Mouse (Mus musculus) hindbrain, embryonic 12.5 days (tissue): Measurements from ENCODE around the gene Noto. TPM values are rescaled to one million over a fixed set of nuclear protein-coding genes. Genes with fewer than 3 reads are reported as not detected.
"Not testable (repeated sequence)": the region's sequence is repeated elsewhere in the genome, so short reads cannot be mapped to it uniquely, and the experiment has no call there.

Experiments used
- ATAC-seq: fragments of 200-750 bp; cut with Nextera tagmentation; 2 replicates; pipeline ENCODE4 v1.8.0; 2017; ENCODE audit warnings: moderate TSS enrichment; ENCODE audit not compliant: low FRiP score
- H3K27ac ChIP-seq: fragments of 300-500 bp; sonication (generic); 2 replicates; pipeline ENCODE4 v1.5.1; 2016; ENCODE audit warnings: mild to moderate bottlenecking
- H3K27me3 ChIP-seq: fragments of 300-500 bp; sonication (generic); 2 replicates; pipeline ENCODE4 v1.6.1; 2016; ENCODE audit warnings: mild to moderate bottlenecking
- H3K36me3 ChIP-seq: fragments of 300-500 bp; sonication (generic); 2 replicates; pipeline ENCODE4 v1.6.1; 2016; ENCODE audit warnings: mild to moderate bottlenecking
- H3K4me1 ChIP-seq: fragments of 300-500 bp; sonication (generic); 2 replicates; pipeline ENCODE4 v1.6.1; 2016
- H3K4me2 ChIP-seq: fragments of 300-500 bp; sonication (generic); replicated peaks from 2 replicates; pipeline ENCODE4 v1.6.1; 2016; ENCODE audit warnings: mild to moderate bottlenecking
- H3K4me3 ChIP-seq: fragments of 300-500 bp; sonication (generic); 2 replicates; pipeline ENCODE4 v1.5.1; 2016; ENCODE audit warnings: mild to moderate bottlenecking
- H3K9ac ChIP-seq: fragments of 300-500 bp; sonication (generic); 2 replicates; pipeline ENCODE4 v1.6.1; 2016; ENCODE audit warnings: mild to moderate bottlenecking, moderate library complexity
- H3K9me3 ChIP-seq: fragments of 300-500 bp; sonication (generic); replicated peaks from 2 replicates; pipeline ENCODE4 v1.6.1; 2016; ENCODE audit warnings: mild to moderate bottlenecking
- WGBS: fragments of 180-500 bp; shearing (Covaris S2); methylation state at CpG from one replicate; pipeline ENCODE4 v1.1.7; 2016; 5-methylcytosine and 5-hydroxymethylcytosine counted together
- polyA plus RNA-seq: library from polyadenylated mRNA; unstranded; fragments of >200 nt; fragmentation: Nextera tagmentation; extraction: Ambion mirVana; gene quantifications from 2 replicates; pipeline ENCODE4 v1.2.1, GENCODE M21; 2016

Gene Noto
- polyA plus RNA-seq, 1 experiment from 2014 or later, result not detected

DNA sequence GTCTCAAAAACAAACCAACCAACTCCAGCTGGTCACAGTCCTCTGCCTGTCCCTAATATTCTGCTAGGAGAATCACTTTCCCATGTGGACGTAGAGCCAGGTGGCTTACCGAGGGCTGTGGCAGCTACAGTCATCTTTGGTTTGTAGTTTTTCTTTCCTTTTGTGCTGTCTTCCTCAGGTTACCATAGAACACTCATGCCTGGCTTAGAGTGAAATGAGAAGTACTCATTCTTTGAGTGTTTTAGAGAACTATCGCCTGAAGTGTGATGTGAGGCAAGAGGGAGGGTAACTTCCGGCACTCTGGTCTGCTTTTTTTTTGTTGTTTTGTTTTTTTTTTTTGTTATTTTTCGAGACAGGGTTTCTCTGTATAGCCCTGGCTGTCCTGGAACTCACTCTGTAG, 10.2 kb downstream of the Noto start:
- no peak for ATAC-seq
- no peaks in the 10 kb centered on the region for H3K27me3 ChIP-seq
- H3K9ac ChIP-seq, result no peak overlapping the region
- no peak overlapping the region for H3K4me2 ChIP-seq
- H3K4me3 ChIP-seq, result no peak overlapping the region
- H3K27ac ChIP-seq, result no peak overlapping the region
- WGBS, result 80% methylated on average over 5 of the region's 5 CpGs
- H3K9me3 ChIP-seq, result no peaks in the 10 kb centered on the region
- peaks cover 9% of the 10 kb centered on the region; the same call in 1 of the 2 replicates for H3K4me1 ChIP-seq
- peaks cover 7% of the 10 kb centered on the region for H3K36me3 ChIP-seq

DNA sequence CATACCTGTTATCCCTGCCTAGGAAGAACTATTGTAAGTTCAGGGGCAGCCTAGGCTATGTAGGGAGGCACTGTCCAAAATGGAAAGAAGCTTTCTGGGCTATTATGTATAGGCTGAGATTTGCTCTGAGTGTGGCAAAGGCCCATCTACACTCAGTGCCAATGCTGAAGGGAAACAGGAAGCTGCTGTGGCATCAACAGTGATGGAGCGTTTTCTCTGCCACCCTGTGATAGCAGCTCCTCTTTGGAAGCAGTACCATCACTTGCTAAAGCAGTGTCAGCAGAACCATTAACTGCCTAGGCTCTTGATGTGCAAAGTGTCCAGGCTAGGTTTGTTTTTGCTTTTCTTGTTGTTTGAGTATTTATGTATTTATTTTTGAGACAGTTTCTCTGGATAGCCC, 12.5 kb downstream of the Noto start:
- H3K27ac ChIP-seq, result no peak overlapping the region
- WGBS, result 83% methylated on average over 1 of the region's 1 CpGs
- H3K36me3 ChIP-seq, result peaks cover 29% of the 10 kb centered on the region
- H3K4me1 ChIP-seq, result peaks cover 9% of the 10 kb centered on the region; the same call in 1 of the 2 replicates
- no peak overlapping the region for H3K4me2 ChIP-seq
- no peaks in the 10 kb centered on the region for H3K9me3 ChIP-seq
- H3K9ac ChIP-seq, result no peak overlapping the region
- H3K27me3 ChIP-seq, result no peaks in the 10 kb centered on the region
- no peak for ATAC-seq
- no peak overlapping the region for H3K4me3 ChIP-seq

DNA sequence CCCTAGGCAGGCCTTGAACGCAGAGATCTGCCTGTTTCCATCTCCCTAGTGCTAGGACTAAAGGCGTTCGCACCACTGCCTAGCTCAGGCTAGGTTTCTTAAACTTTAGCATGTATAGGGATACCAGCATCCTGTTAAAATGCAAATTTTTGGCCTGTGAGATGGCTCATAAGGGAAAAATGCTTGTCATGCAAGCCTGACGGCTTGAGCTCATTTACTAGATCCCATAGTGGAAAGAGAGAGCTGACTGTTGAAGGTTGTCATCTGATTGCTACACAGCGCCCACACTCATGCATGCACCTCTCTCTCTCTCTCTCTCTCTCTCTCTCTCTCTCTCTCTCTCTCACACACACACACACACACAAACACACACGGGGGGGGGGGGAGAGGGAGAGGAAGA, 12.9 kb downstream of the Noto start:
- H3K36me3 ChIP-seq, result peaks cover 34% of the 10 kb centered on the region
- 86% methylated on average over 5 of the region's 6 CpGs for WGBS
- H3K27me3 ChIP-seq, result no peaks in the 10 kb centered on the region
- H3K9me3 ChIP-seq, result no peaks in the 10 kb centered on the region
- H3K27ac ChIP-seq, result no peak overlapping the region
- no peak overlapping the region for H3K9ac ChIP-seq
- no peak for ATAC-seq
- H3K4me3 ChIP-seq, result no peak overlapping the region
- peaks cover 9% of the 10 kb centered on the region; the same call in 1 of the 2 replicates for H3K4me1 ChIP-seq
- H3K4me2 ChIP-seq, result no peak overlapping the region

GRCm38 (mm10) chr6:85441142-85441541, 17.5 kb downstream of the Noto start:
- no peak for ATAC-seq
- no peak overlapping the region for H3K9ac ChIP-seq
- no peaks in the 10 kb centered on the region for H3K27me3 ChIP-seq
- H3K4me3 ChIP-seq, result no peak overlapping the region
- WGBS, result 94% methylated on average over 4 of the region's 4 CpGs
- peaks cover 62% of the 10 kb centered on the region for H3K36me3 ChIP-seq
- no peak overlapping the region for H3K27ac ChIP-seq
- no peaks in the 10 kb centered on the region for H3K4me1 ChIP-seq
- H3K9me3 ChIP-seq, result no peaks in the 10 kb centered on the region
- H3K4me2 ChIP-seq, result no peak overlapping the region

DNA sequence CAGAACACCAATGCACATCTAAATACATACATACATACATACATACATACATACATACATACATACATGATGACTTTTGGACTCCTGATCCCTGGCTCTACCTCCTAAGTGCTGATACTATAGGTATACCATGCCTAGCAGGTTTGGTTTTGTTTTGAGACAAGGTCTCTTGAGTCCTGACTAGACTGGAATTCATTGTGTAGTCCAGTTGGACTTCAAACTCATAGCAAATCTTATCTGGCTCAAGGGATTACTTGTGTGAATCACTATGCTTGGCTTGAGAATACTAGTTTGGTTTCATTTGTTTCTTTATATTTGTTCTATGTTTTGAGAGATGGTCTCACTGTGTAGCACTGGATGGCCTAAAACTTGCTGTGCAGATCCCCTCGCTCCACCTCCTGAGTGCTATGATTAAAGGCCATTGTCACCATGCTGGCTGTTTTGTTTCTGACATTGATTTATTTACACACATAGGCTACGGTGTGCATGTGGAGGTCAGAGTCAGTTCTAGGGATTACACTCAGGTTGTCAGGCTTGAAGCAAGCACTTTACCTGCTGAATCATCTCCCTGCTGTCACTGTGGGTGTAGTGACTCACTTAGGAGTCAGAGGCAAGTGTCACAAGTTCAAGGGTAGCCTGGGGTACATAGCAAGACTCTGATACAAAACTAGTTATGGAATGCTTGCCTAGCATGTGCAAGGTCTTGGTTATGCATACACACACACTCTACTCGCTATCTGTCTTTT, 20.0 kb downstream of the Noto start:
- H3K36me3 ChIP-seq, result peaks cover 73% of the 10 kb centered on the region

GRCm38 (mm10) chr6:85444266-85444965, 20.7 kb downstream of the Noto start:
- Histone ChIP-seq H3K4me3 (no peak overlapping the region), H3K4me2 (no peak overlapping the region), H3K9ac (no peak overlapping the region), H3K9me3 (no peaks in the 10 kb centered on the region), H3K4me1 (no peaks in the 10 kb centered on the region), H3K36me3 (peaks cover 66% of the 10 kb centered on the region), H3K27me3 (no peaks in the 10 kb centered on the region), H3K27ac (no peak overlapping the region)
- WGBS, result 90% methylated on average over 8 of the region's 8 CpGs
- ATAC-seq, result no peak

More for the DNA sequence above, 20.0 kb downstream of the Noto start:
- Histone ChIP-seq H3K9ac (no peak overlapping the region), H3K4me2 (no peak overlapping the region), H3K27me3 (no peaks in the 10 kb centered on the region), H3K4me3 (no peak overlapping the region), H3K9me3 (no peaks in the 10 kb centered on the region), H3K27ac (no peak overlapping the region), H3K4me1 (no peaks in the 10 kb centered on the region)
- no peak for ATAC-seq
- 91% methylated on average over 3 of the region's 3 CpGs for WGBS

DNA sequence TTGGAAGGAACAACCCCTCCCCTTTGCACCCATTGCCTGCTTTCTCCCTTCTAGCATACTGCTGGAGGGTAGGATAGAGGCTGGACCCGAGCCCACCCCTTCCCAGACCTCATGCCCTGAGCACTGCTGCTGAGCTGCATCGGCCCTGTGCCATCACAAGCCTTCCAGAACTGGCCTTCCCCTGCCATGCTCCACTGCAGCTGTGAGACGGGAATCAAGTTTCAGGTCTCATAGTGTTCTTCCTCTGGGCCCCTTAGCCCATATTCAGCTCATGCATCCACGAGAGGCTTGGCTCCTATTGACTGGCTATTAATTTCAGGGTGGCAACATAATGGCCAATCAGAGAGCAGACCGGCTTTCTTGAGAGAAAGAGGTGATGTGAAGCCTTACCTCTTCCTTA, 21.6 kb downstream of the Noto start:
- Histone ChIP-seq H3K9me3 (no peaks in the 10 kb centered on the region), H3K27me3 (no peaks in the 10 kb centered on the region), H3K27ac (no peak overlapping the region), H3K4me3 (no peak overlapping the region), H3K9ac (no peak overlapping the region), H3K4me2 (no peak overlapping the region), H3K36me3 (peaks cover 57% of the 10 kb centered on the region), H3K4me1 (no peaks in the 10 kb centered on the region)
- 79% methylated on average over 5 of the region's 5 CpGs for WGBS
- no peak for ATAC-seq

- H3K4me2 ChIP-seq, result no peak overlapping the region
- H3K9ac ChIP-seq, result no peak overlapping the region
- H3K27ac ChIP-seq, result no peak overlapping the region
- 88% methylated on average over 6 of the region's 6 CpGs for WGBS
- H3K4me1 ChIP-seq, result peaks cover 5% of the 10 kb centered on the region
- no peak for ATAC-seq
- H3K4me3 ChIP-seq, result no peak overlapping the region
- H3K9me3 ChIP-seq, result no peaks in the 10 kb centered on the region
- peaks cover 40% of the 10 kb centered on the region for H3K36me3 ChIP-seq
- no peaks in the 10 kb centered on the region for H3K27me3 ChIP-seq
Observed at GRCm38 (mm10) chr6:85447351-85447750, 23.7 kb downstream of the Noto start.

- Histone ChIP-seq H3K4me2 (peak overlapping the region; percentile 83), H3K4me1 (peaks cover 27% of the 10 kb centered on the region), H3K36me3 (peaks cover 26% of the 10 kb centered on the region), H3K4me3 (0 out of 2 replicates have a peak overlapping the region, but pooled peaks have one; percentile 79)
- ATAC-seq, H3K27ac ChIP-seq, H3K27me3 ChIP-seq, H3K9ac ChIP-seq, H3K9me3 ChIP-seq: not testable (repeated sequence)
- WGBS, result 74% methylated on average over 1 of the region's 1 CpGs
Observed at GRCm38 (mm10) chr6:85450140-85450539, 26.5 kb downstream of the Noto start.

- Histone ChIP-seq H3K4me2 (peak within 1 kb of the TSS; percentile 83), H3K9me3 (no peaks in the 10 kb centered on the region), H3K36me3 (peaks cover 18% of the 10 kb centered on the region), H3K4me1 (peaks cover 30% of the 10 kb centered on the region), H3K27ac (peak within 1 kb of the TSS; percentile 96), H3K9ac (peak within 1 kb of the TSS; percentile 91), H3K27me3 (no peaks in the 10 kb centered on the region), H3K4me3 (peak within 1 kb of the TSS; percentile 79)
- 3% methylated on average over 94 of the region's 96 CpGs for WGBS
- peak; percentile 95 for ATAC-seq
Observed at GRCm38 (mm10) chr6:85450697-85451663, 27.3 kb downstream of the Noto start, which contains the start of gene Cct7. Gene Cct7 (plus strand): TSS chr6:85451514.

DNA sequence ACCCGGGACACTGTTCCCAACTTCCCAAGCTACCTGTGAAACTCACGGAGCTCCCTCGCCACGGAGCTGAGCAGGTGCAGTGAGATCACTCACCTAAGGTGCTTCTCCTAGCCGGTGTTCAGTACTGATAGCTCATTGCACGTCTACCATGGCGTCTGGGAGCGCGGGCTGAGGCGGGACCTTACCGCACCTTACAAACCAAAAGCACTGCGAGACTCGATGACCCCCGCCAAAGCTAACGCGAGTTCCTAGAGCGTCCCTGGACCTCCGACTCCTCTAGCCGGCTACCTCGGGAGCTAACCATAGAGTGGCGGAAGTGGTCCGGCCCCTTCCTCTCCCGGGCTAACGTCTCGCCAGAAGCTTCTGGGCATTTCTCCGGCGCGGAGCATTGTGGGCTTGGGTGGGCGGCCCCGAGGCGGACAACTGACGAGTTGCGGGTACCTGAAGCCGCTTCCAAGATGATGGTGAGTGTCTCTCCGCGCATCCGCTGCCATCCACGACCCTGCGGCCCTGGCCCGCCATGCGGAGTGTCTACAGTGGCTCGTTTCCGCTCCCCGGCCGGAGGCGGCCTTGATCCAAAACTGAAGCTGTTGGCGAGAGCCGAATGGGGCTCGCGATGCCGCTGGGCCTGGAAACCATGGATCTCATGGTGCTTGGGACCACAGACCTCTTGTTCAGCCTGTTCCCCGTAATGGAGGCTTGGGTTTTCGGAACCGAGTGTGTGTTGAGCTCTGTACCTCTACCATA, 28.2 kb downstream of the Noto start, which contains the start of gene Pradc1:
Gene Pradc1 (minus strand): TSS at position 307 of the 747 bp plus-strand sequence.
- under 1% methylated on average over 54 of the region's 54 CpGs for WGBS
- Histone ChIP-seq H3K9me3 (no peaks in the 10 kb centered on the region), H3K36me3 (peaks cover 9% of the 10 kb centered on the region), H3K4me2 (peak within 1 kb of the TSS; percentile 83), H3K27ac (peak within 1 kb of the TSS; percentile 96), H3K4me3 (peak within 1 kb of the TSS; percentile 79), H3K27me3 (no peaks in the 10 kb centered on the region), H3K9ac (peak within 1 kb of the TSS; percentile 91), H3K4me1 (peaks cover 37% of the 10 kb centered on the region)
- ATAC-seq, result peak; percentile 93
